Mouse (Mus musculus) cerebellum, postnatal 36 days (tissue): ENCODE measurements around the gene Phf20.
"Not testable (repeated sequence)": the region's sequence is repeated elsewhere in the genome, so short reads cannot be mapped to it uniquely, and the experiment has no call there.

ENCODE experiments used
- DNase-seq, 2 experiments: peaks; one replicate each; pipeline ENCODE4 v3.0.0; 2021 to 2022; ENCODE audit warnings: mixed read lengths in 2 of 2

The Phf20 gene

GRCm38 (mm10) chr2:156196302-156197128 is at the start of gene Phf20:
Gene Phf20, plus strand, starts transcription at chr2:156196466.
- peak; percentile 97 to 99 for DNase-seq

DNA sequence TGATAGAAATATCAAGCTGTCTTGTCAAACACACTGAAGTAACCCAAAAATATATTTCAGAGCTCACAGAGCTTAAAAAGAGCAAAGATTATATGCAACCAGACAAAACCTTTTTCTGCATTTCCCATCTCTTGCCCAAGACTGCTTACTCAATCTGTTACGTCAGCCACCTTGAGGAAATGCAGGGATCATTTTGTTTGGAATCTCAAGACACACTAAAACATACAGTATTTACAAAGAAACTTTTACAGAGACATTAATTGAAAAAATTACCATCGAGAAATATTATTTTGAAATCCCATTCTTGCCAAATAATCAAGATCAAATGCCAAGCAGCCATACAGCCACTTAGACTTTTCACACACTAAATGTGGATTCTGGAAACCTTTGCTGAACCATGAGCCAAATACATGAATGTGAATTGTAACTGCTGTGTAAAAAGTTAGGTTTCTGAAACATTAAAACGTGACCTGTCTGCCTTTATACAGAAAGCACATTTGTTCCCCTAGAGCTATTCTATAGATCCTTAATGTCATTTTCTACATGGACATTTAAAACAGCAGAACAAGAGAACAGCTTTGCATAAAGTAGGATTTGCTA is 48.9 kb upstream of the Phf20 start:
- DNase-seq, result no peak

DNA sequence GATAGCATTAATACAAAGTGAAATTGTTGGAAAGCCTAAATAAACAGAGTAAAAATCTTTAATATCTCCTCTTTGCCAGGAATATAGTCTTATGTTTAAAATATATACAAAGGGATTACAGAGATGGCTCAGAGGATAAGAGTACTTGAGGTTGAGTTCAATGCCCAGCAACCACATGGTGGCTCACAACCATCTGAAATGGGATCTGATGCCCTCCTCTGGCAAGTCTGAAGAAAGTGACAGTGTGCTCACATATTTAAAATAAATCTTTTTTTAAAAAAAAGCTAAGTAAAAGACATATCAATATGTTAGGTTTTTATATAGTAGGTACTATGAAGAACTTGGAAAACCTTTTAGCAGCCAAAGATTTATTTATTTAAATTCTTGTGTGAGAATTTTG is 44.7 kb upstream of the Phf20 start:
- no peak for DNase-seq

DNA sequence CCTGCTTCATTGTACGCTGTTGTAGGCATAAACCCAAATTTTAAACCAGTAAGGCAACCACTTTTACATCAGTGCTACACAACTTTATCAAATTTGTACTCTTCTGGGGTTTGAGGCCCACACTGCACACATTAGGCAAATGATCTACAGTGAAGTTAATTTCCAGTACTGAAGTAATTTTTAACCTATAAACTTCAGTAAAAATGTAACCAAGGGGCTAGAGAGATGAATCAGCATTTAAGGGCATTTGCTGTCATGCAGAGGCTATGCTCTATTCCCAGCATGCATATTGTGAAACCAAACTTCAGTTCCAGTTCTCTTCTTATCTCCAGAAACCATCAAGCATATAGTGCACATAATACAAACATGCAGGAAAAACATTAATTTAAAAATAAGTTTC is 30.8 kb upstream of the Phf20 start:
- no peak for DNase-seq

- DNase-seq, result no peak
Observed at GRCm38 (mm10) chr2:156166557-156166956, 29.7 kb upstream of the Phf20 start.

- no peak for DNase-seq
Observed at GRCm38 (mm10) chr2:156177079-156177478, 19.2 kb upstream of the Phf20 start.

- no peak for DNase-seq
Observed at GRCm38 (mm10) chr2:156177651-156178050, 18.6 kb upstream of the Phf20 start.

- peak; percentile 73 to 76 for DNase-seq
Observed at GRCm38 (mm10) chr2:156179046-156179795, 17.0 kb upstream of the Phf20 start.

DNA sequence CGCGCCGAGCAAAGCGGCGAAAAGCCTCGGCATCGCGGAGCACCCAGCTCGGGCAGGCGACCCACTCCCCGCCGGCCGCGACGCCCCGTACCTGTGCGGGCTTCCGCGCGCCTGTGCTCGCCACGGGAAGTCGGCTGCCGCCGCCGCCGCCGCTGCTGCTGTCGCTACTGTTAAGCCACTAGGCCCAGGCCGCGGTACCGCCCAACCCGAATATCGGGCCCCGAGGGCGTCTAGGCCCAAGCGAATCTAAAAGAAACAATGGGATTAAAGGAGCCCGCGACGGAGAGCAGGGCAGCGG is 16.5 kb upstream of the Phf20 start:
- no peak for DNase-seq

GRCm38 (mm10) chr2:156180094-156180821 is 16.0 kb upstream of the Phf20 start, which contains the start of gene Rbm39:
Gene Rbm39, minus strand, starts transcription at chr2:156180238.
- peak; percentile 100 for DNase-seq

- no peak for DNase-seq
Observed at GRCm38 (mm10) chr2:156180824-156181590, 15.3 kb upstream of the Phf20 start.

DNA sequence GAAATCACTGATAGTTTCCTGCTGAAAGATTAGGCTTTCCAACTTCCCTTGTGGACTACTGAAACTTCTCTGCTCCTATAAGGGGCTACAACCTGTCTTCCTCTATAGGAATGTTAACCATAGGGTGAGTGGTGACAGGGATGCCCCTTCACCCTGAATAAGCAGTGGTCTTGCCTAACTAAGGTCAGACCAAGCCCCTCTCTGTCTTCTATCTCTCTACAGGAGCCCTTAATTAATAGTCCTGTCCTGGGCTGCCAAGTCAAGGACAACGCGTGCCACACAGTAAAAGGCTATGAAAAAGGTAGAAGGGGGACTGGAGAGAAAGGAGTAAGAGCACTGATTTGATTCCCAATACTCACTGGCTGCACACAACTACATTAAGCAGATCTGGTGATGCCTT is 14.7 kb upstream of the Phf20 start:
- no peak for DNase-seq

DNA sequence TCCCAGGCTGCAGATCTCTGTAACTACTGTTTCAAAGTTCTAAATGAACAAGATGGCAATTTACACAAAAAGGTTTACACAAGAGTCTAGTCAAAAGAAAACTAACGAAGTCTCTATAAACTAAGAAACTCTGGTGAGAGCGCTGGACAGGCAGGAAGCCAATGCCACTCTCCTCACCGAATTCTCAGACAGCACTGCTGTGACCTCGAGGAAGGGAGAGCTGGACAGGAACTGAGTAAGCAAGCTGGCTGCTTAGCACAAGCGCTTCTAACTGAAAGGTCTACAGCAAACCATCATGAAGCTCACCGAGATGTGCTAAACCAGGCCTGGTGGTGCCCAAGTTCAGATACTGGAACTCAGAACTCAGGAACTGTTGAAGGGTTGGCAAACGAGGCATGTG is 7.0 kb upstream of the Phf20 start:
- not testable (repeated sequence) for DNase-seq

DNA sequence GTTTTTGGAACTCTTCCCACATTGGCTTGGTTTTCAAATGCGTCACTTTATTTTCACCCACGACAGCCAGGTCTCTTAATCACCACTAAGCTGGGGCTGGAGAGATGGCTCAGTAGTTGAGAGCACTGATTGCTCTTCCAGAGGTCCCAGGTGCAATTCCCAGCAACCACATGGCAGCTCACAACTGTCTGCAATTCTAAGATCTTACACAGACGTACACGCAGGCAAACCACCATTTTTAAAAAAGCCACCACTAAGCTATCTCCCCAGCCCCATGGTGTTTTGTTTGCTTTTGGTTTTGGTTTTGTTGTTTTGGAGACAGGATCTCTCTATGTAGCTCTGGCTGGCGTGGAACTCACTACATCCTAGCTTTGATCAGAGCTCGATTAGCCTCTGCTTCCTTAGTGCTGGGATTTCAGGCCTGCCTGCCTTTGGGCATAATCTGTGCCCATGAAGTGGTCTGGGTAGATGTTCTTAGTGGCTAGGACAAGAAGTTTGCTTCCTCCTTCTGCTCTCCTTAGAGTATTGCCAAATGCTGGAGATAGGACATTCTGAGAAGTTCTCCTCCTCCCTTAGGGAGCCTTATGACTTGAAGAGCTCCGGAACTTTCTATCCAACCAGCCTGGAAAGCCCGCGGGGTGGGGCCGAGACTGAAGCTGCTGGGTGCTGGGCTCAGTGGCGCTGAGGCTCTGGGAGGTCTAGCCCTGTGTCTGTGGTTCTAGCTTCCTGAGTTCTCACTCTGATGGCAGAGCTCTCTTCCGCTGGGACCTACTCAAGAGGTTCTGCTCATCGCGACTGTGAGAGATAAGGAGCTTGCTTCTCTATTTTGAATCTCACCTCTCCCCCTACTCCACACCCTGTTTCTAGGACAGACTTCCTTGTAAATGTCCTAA is 6.0 kb upstream of the Phf20 start:
- no peak for DNase-seq

DNA sequence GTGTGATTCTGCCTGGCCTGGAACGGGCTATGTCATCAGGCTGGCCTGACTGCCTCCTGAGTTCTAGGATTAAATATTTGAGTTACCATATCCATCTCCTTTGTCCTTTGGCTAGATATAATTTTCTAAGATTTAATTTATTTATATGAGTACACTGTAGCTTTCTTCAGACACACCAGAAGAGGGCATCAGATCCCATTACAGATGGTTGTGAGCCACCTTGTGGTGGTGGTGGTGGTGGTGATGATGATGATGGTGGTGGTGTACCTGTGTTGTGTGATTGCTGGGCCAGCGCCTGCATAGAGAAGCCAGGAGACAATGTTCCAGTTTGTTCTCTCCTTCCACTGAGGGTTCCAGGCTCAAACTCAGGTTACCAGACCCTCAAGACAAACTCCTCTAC is 4.7 kb upstream of the Phf20 start:
- DNase-seq, result no peak

DNA sequence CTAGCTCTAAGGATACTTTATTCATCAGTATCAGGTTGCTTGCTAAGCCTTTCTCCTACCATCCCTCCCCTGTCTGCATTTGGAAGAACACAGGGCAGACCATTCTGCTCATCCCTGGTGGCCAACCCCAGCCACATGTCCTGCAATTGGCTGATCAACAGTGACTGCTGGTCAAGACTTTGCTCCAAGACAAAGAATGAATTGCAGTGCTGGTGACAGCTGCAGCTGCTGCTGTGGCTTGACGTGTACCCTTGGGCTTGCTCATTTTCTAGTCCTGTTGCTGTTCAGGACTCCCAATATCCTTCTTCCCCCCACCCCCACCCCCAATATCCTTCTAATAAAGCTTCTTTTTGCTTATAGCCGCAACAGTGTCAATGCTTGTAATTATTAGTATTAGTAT is 4.2 kb upstream of the Phf20 start:
- DNase-seq, result no peak

DNA sequence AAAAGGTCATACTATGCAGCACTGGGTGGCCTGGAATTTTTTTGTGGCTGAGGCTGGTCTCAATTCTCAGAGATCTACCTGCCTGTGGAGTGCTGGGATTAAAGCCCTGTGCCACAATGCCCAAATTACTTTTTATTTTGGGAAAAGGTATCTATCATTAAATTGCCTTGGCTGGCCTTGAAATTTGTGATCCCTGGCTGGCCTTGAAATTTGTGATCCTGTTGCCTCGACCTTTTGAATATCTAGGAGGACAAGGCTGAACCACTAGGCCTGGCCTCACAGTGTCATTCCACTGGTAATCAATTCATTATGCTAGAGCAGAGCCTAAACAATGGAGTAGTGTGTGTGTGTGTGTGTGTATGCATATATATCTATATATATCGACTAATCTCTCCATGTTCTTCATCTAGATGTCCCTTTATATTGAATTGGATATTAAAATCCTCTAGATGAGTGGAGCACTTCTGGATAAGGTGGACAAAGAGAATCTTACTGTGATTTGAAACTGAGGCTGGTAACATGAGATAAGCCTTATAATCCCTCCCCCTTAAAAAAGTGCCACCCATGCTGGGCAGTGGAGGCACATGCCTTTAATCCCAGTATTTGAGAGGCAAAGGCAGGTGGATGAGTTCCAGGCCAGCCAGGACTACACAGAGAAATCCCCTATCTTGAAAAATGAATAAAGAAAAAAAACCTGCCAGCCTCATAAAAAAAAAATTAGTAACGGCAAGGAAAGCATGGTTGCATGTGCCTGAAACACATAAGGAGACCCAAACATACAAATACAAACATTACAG is 3.0 kb upstream of the Phf20 start:
- DNase-seq, result no peak

- no peak for DNase-seq
Observed at GRCm38 (mm10) chr2:156194571-156194970, 1.7 kb upstream of the Phf20 start.

DNA sequence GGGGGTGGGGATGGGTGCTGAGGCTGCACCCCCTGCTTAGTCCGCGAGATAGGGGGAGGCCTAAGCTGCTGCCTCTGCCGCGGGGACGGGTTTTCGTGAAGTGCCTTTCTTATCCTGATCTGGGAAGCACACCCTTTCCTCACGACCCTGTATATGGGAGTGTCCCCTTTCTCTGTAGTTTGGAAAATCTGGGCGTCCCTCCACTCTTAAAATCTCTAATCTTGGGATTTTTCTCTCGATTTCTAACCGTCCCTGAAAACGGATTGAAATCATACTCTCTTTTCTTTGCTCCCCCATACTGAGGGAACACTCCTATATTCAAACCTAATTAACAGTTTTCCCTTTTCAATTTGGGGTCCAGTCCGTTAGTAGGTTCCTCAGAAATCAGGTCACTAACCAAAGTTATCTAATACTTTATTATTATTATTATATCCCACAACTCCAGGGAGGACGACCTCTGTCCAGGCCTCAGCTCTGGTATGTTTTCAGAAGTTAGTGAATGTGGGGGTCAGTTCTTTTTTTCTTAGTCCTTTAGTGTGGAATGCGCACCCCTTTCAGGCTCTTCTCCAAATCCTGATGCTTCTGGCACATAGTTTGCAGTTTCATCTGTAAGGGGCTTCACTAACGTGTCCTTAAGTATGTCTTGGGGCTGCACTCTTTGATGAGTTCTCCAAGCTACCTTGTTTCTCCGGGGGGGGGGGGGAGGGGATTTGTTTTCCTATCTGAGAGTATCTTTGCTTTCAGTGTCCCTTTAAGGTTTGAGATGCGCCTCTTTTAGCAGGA is 1.1 kb downstream of the Phf20 start:
- DNase-seq, result no peak

- DNase-seq, result no peak
Observed at GRCm38 (mm10) chr2:156199944-156200343, 3.7 kb downstream of the Phf20 start.
